Mouse (Mus musculus) neural tube, embryonic 13.5 days (tissue): ENCODE data around the gene Siglech. TPM values are rescaled to one million over a fixed set of nuclear protein-coding genes. Genes with fewer than 3 reads are reported as not detected.
A peak's percentile ranks its signal among the peaks of the same experiment; 100 is the strongest.

Source experiments
- ATAC-seq: fragments of 200-750 bp; cut with Nextera tagmentation; 2 replicates; pipeline ENCODE4 v1.8.0; 2017; ENCODE audit warnings: low read depth, mild to moderate bottlenecking, moderate TSS enrichment, moderate library complexity
- H3K27ac ChIP-seq: fragments of 300-500 bp; sonication (generic); replicated peaks from 2 replicates; pipeline ENCODE4 v1.5.1; 2015; ENCODE audit warnings: moderate library complexity, mild to moderate bottlenecking, inconsistent platforms
- H3K27me3 ChIP-seq: fragments of 300-500 bp; sonication (generic); 2 replicates; pipeline ENCODE4 v1.6.1; 2015; ENCODE audit warnings: mild to moderate bottlenecking, inconsistent platforms
- H3K36me3 ChIP-seq: fragments of 300-500 bp; sonication (generic); 2 replicates; pipeline ENCODE4 v1.6.1; 2015; ENCODE audit warnings: mild to moderate bottlenecking, inconsistent platforms
- H3K4me1 ChIP-seq: fragments of 300-500 bp; sonication (generic); replicated peaks from 2 replicates; pipeline ENCODE4 v1.6.1; 2015; ENCODE audit warnings: inconsistent platforms
- H3K4me2 ChIP-seq: fragments of 300-500 bp; sonication (generic); 2 replicates; pipeline ENCODE4 v1.6.1; 2015; ENCODE audit warnings: inconsistent platforms, mild to moderate bottlenecking, moderate library complexity
- H3K4me3 ChIP-seq: fragments of 300-500 bp; sonication (generic); 2 replicates; pipeline ENCODE4 v1.5.1; 2015; ENCODE audit warnings: mild to moderate bottlenecking, inconsistent platforms
- H3K9ac ChIP-seq: fragments of 300-500 bp; sonication (generic); 2 replicates; pipeline ENCODE4 v1.6.1; 2015; ENCODE audit warnings: moderate library complexity, mild to moderate bottlenecking, inconsistent platforms
- H3K9me3 ChIP-seq: fragments of 300-500 bp; sonication (generic); 2 replicates; pipeline ENCODE4 v1.6.1; 2016; ENCODE audit warnings: inconsistent platforms
- WGBS: fragments of 180-500 bp; shearing (Covaris S2); methylation state at CpG from one replicate; pipeline ENCODE4 v1.1.7; 2015; 5-methylcytosine and 5-hydroxymethylcytosine counted together
- polyA plus RNA-seq: library from polyadenylated mRNA; unstranded; fragments of >200 nt; fragmentation: Nextera tagmentation; extraction: Ambion mirVana; gene quantifications from 2 replicates; pipeline ENCODE4 v1.2.1, GENCODE M21; 2015

Siglech gene
- polyA plus RNA-seq, result 1.9 and 2.8 TPM in 2 replicates

GRCm38 (mm10) chr7:55767926-55768325 is at the start of gene Siglech:
Gene Siglech (plus strand): TSS chr7:55768178.
- Histone ChIP-seq H3K27ac (no peak within 1 kb of the TSS), H3K4me3 (no peak within 1 kb of the TSS), H3K27me3 (no peaks in the 10 kb centered on the region), H3K9me3 (no peaks in the 10 kb centered on the region), H3K9ac (no peak within 1 kb of the TSS), H3K4me2 (no peak within 1 kb of the TSS), H3K4me1 (no peaks in the 10 kb centered on the region), H3K36me3 (no peaks in the 10 kb centered on the region)
- no peak for ATAC-seq
- 35% methylated on average over 3 of the region's 3 CpGs for WGBS

- H3K36me3 ChIP-seq, result no peaks in the 10 kb centered on the region
- H3K9me3 ChIP-seq, result no peaks in the 10 kb centered on the region
- H3K4me3 ChIP-seq, result no peak overlapping the region
- no peak for ATAC-seq
- no peak overlapping the region for H3K9ac ChIP-seq
- 54% methylated on average over 7 of the region's 7 CpGs for WGBS
- H3K27ac ChIP-seq, result no peak overlapping the region
- no peak overlapping the region for H3K4me2 ChIP-seq
- H3K27me3 ChIP-seq, result no peaks in the 10 kb centered on the region
- no peaks in the 10 kb centered on the region for H3K4me1 ChIP-seq
These were observed 45.3 kb upstream of the Siglech start for GRCm38 (mm10) chr7:55722673-55723072.

DNA sequence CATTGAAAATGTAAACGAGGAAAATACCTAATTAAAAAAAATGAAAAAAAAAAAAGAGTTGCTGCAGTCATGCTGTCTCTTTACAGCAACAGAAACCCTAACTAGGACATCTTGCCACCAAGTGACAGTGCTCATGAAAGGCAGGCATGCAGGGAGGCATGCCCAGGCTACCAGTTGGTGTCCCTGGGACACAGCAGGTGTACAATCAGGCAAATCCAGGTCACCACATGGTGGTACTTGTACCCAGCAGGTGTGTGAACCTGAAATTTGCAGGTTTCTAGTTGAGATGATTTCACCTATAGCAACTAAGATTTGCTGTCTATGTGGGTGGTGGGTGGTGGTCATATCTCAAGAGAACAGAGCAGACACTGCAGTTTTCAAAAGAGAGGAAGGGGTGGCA is 39.1 kb upstream of the Siglech start:
- WGBS, result 79% methylated on average over 1 of the region's 1 CpGs
- H3K4me3 ChIP-seq, result no peak overlapping the region
- H3K36me3 ChIP-seq, result no peaks in the 10 kb centered on the region
- no peak for ATAC-seq
- H3K27me3 ChIP-seq, result no peaks in the 10 kb centered on the region
- no peak overlapping the region for H3K9ac ChIP-seq
- H3K27ac ChIP-seq, result no peak overlapping the region
- no peaks in the 10 kb centered on the region for H3K9me3 ChIP-seq
- no peak overlapping the region for H3K4me2 ChIP-seq
- no peaks in the 10 kb centered on the region for H3K4me1 ChIP-seq

GRCm38 (mm10) chr7:55734483-55734882 is 33.5 kb upstream of the Siglech start:
- Histone ChIP-seq H3K36me3 (no peaks in the 10 kb centered on the region), H3K27me3 (no peaks in the 10 kb centered on the region), H3K9me3 (no peaks in the 10 kb centered on the region), H3K4me1 (no peaks in the 10 kb centered on the region), H3K4me3 (no peak overlapping the region), H3K4me2 (no peak overlapping the region), H3K9ac (no peak overlapping the region), H3K27ac (no peak overlapping the region)
- WGBS, result 93% methylated on average over 2 of the region's 2 CpGs
- ATAC-seq, result no peak

DNA sequence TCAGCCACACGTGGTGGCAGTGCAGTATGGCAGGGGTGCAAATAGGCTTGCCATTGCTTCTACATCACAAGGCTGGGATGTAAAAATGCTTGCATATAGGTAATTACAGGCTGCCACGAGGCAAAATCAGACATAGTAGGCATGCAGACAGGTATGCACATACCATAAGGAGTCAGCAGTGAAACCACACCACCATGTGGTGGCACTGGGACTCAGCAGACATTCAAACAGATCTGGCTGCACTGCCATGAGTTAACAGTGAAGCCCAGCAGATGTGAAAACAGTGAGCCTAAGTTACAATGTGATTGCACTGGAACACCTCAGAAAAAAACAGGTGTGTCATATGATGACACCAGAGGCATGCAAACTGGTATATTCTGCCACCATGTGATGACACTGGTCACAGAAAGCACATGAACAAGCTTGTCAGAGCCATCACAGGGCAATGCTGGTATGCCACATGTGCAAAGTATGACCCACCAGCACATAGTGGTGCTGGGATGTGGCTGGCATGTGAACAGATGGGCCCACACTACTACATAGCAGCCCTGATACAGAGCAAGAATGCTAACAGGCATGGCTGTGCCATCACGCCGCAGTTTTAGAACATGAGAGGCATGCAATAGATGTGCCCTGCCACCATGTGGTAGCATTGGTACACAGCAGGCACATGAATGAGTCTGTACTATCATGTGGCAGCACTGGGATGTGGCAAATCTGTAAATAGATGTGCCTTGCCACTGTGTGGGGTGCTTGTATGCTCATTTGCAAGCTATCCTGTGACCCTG is 30.7 kb upstream of the Siglech start:
- H3K9me3 ChIP-seq, result no peaks in the 10 kb centered on the region
- no peaks in the 10 kb centered on the region for H3K4me1 ChIP-seq
- peak; percentile 61 for ATAC-seq
- WGBS, result 52% methylated on average over 4 of the region's 4 CpGs
- H3K4me2 ChIP-seq, result no peak overlapping the region
- H3K27me3 ChIP-seq, result no peaks in the 10 kb centered on the region
- H3K36me3 ChIP-seq, result no peaks in the 10 kb centered on the region
- no peak overlapping the region for H3K4me3 ChIP-seq
- H3K9ac ChIP-seq, result no peak overlapping the region
- H3K27ac ChIP-seq, result no peak overlapping the region

DNA sequence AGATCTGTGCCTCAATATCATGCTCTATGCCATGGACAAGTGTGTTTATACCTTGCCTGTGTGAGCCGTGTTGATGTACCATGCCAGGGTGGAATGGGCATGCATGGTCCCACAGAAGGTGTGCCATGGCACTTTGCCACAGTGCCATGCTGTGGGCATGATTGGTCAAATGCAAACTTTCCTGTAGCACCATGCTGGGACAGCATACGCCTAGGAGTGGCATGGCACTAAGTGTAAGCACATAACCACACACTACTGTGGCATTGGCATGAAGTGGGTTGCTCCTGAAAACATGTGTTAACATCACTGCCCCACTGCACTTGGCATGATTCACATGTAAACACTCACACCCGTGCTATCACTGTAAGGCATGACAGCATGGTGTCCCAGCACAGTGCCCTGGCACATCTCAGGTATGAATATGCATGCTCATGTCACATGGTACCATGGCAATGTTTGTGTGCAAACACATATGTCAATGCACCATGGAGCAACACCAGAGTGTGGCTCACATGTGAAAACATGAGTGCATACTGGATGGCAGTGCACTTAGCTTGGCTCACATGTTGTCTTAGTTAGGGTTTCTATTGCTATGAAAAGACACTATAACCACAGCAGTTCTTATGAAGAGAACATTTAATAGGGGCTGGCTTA is 24.2 kb upstream of the Siglech start:
- Histone ChIP-seq H3K9me3 (no peaks in the 10 kb centered on the region), H3K9ac (no peak overlapping the region), H3K4me2 (no peak overlapping the region), H3K27ac (no peak overlapping the region), H3K4me1 (0 out of 2 replicates have a peak, but pooled peaks cover 4% of the 10 kb centered on the region), H3K36me3 (no peaks in the 10 kb centered on the region), H3K4me3 (no peak overlapping the region), H3K27me3 (no peaks in the 10 kb centered on the region)
- WGBS, result 90% methylated on average over 3 of the region's 3 CpGs
- ATAC-seq, result no peak

GRCm38 (mm10) chr7:55744566-55745220 is 23.3 kb upstream of the Siglech start:
- no peaks in the 10 kb centered on the region for H3K36me3 ChIP-seq
- no peak overlapping the region for H3K9ac ChIP-seq
- no peak for ATAC-seq
- 32% methylated on average over 10 of the region's 10 CpGs for WGBS
- 0 out of 2 replicates have a peak, but pooled peaks cover 4% of the 10 kb centered on the region for H3K4me1 ChIP-seq
- H3K27ac ChIP-seq, result no peak overlapping the region
- H3K4me2 ChIP-seq, result no peak overlapping the region
- H3K4me3 ChIP-seq, result no peak overlapping the region
- H3K9me3 ChIP-seq, result no peaks in the 10 kb centered on the region
- H3K27me3 ChIP-seq, result no peaks in the 10 kb centered on the region

DNA sequence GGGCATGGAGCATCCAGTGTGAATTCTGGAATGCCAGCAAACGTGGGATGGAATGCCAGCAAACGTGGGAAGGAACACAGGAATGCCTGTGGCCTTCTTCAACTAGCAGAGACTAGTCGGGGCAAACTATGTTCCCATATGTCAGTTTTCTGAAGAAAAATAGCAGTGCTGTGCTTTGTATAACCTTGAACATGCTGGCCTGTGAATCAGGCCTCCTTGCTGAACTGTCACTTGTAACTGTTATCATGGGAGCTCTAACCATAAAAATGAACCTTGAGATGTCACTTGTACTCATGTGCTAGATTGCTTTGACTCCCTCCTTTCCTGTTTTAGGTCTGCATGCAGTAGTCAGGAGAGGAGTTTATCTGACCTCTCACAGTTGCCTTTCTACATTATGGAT is 17.1 kb upstream of the Siglech start:
- no peak overlapping the region for H3K9ac ChIP-seq
- no peak for ATAC-seq
- H3K27ac ChIP-seq, result no peak overlapping the region
- no peaks in the 10 kb centered on the region for H3K27me3 ChIP-seq
- WGBS, result 82% methylated on average over 3 of the region's 3 CpGs
- no peaks in the 10 kb centered on the region for H3K36me3 ChIP-seq
- no peak overlapping the region for H3K4me2 ChIP-seq
- H3K4me3 ChIP-seq, result no peak overlapping the region
- H3K9me3 ChIP-seq, result no peaks in the 10 kb centered on the region
- H3K4me1 ChIP-seq, result no peaks in the 10 kb centered on the region

- no peak overlapping the region for H3K4me2 ChIP-seq
- H3K36me3 ChIP-seq, result no peaks in the 10 kb centered on the region
- no peak for ATAC-seq
- no peaks in the 10 kb centered on the region for H3K4me1 ChIP-seq
- H3K27me3 ChIP-seq, result no peaks in the 10 kb centered on the region
- H3K9me3 ChIP-seq, result no peaks in the 10 kb centered on the region
- H3K4me3 ChIP-seq, result no peak overlapping the region
- WGBS, result 68% methylated on average over 3 of the region's 3 CpGs
- H3K9ac ChIP-seq, result no peak overlapping the region
- H3K27ac ChIP-seq, result no peak overlapping the region
These were observed 8.6 kb upstream of the Siglech start for GRCm38 (mm10) chr7:55759346-55759745.

DNA sequence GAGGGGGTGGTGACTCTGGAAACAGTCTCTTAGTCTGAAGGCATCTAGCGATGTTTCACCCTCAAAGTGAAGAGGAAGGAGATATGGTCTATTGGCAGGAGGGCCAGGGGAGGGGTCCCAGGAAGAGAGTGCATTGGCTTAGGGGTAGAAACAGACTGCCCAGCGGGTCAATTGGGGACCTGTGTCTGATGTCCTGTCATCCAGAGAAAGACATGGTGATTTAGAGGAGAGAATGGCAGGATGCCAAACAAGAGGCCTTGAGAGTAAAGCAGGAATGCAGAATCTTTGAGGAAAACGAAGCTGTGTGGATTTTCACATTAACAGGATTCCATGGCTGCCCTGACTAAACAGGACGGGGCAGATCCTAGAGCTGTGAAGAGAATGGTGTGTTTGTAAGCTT is 12.0 kb downstream of the Siglech start:
- Histone ChIP-seq H3K4me2 (no peak overlapping the region), H3K27me3 (no peaks in the 10 kb centered on the region), H3K9me3 (no peaks in the 10 kb centered on the region), H3K4me3 (no peak overlapping the region), H3K36me3 (no peaks in the 10 kb centered on the region), H3K4me1 (no peaks in the 10 kb centered on the region; the same call in 1 of the 2 replicates), H3K27ac (no peak overlapping the region), H3K9ac (no peak overlapping the region)
- no peak for ATAC-seq
- WGBS, result 45% methylated on average over 4 of the region's 4 CpGs

GRCm38 (mm10) chr7:55782493-55782892 is 14.5 kb downstream of the Siglech start:
- Histone ChIP-seq H3K4me2 (no peak overlapping the region), H3K9ac (no peak overlapping the region), H3K4me3 (no peak overlapping the region), H3K36me3 (no peaks in the 10 kb centered on the region), H3K27me3 (no peaks in the 10 kb centered on the region), H3K4me1 (no peaks in the 10 kb centered on the region; the same call in 1 of the 2 replicates), H3K27ac (no peak overlapping the region), H3K9me3 (no peaks in the 10 kb centered on the region)
- WGBS, result 64% methylated on average over 3 of the region's 3 CpGs
- ATAC-seq, result no peak

GRCm38 (mm10) chr7:55784580-55784979 is 16.6 kb downstream of the Siglech start:
- Histone ChIP-seq H3K4me3 (no peak overlapping the region), H3K4me2 (no peak overlapping the region), H3K36me3 (no peaks in the 10 kb centered on the region), H3K27me3 (no peaks in the 10 kb centered on the region), H3K27ac (no peak overlapping the region), H3K4me1 (no peaks in the 10 kb centered on the region; the same call in 1 of the 2 replicates), H3K9ac (no peak overlapping the region), H3K9me3 (no peaks in the 10 kb centered on the region)
- 78% methylated on average over 3 of the region's 3 CpGs for WGBS
- ATAC-seq, result no peak
